Mouse (Mus musculus): Measurements from ENCODE around the gene Snrnp25.
"Not testable (repeated sequence)": the region's sequence is repeated elsewhere in the genome, so short reads cannot be mapped to it uniquely, and the experiment has no call there.

The Snrnp25 gene

DNA sequence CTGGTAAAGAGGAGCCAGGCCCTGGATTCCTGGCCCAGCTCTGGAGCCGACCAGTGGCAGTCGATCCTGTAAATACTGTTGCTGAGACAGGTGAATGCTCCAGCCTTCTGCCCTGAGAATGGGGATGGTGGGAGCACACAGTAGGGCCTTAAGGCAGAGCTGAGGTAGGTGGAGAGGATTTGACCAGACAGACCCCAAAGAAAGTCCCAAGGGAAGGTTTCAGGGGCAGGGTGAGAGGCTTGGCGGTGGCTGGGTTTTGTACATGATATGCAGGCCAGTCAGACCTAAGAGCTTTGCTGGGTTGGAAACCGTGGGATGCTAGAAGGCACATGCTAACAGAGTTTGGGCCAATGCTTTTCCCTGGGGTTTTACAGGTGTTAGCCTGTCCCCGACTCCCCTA is 10.6 kb upstream of the Snrnp25 start:
- no peak for DNase-seq (ENCODE audit: low read depth)

DNA sequence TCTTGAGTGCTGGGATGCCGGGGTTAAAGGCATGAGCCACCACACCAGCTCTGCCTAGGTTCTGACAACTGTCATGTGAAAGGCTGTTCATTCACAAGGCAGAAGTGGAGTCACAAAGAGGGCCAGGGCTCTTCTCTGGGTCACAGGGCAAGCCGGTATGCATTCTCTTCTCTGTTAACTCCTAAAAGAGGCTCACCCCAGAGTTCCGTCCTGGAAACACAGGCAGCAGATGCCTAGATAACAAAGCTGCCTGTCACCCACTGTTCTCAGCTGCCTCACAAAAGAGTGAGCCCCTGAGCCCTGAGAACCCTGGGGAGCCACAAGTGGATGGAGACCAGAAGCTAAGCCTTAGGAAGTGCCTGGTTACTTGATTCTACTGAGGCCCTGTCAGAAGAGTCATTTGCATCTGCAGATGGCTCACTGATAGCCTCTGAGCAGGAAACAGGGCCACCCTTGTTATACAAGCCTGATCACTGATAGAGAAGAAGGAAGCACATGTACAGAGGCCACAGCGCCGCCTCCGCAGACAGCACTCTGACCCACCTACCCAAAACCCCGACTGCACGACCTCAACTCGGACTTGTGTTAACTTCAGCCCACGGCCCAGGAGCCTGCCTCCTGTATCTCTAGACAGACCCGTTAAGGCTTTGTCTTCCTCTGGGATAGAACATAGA is 9.2 kb upstream of the Snrnp25 start:
- no peak for DNase-seq (ENCODE audit: low read depth)

DNA sequence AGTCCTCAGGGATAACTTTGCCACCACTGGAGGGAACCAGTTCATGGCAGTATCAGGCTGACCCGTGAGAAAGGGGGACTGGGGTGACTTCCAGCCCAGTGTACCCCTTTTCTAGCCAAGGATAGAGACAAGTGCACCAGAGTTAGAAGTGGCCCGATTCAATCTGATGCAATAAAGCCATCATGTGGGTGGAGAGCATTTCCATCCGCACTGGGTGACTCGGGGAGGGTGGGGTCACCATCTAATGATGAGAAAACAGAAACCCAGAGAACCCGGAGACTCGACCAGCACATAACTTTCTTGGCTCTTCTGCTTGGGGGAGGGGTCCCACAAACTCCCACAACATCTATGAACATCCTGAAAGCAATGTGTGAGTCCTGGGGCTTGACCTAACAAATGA is 8.5 kb upstream of the Snrnp25 start:
- DNase-seq (ENCODE audit: low read depth) = no peak

DNA sequence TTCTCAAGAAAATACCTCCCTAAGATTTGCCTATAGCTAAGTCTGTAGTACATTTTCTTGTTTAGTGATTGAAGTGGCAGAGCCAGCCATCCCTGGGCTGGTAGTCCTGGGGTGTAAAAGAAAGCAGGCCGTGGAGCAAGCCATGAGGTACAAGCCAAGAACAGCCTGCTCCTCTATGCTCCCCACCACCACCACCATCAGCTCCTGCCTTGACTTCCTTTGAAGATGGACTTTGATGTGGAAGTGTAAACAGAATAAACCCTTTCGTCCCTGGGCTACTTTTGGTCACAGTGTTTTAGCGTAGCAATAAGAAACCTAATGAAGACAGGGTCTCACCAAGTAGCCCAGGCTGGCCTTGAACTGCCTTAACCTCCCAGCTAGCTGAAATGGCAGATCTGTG is 7.4 kb upstream of the Snrnp25 start:
- no peak for DNase-seq (ENCODE audit: low read depth)

DNA sequence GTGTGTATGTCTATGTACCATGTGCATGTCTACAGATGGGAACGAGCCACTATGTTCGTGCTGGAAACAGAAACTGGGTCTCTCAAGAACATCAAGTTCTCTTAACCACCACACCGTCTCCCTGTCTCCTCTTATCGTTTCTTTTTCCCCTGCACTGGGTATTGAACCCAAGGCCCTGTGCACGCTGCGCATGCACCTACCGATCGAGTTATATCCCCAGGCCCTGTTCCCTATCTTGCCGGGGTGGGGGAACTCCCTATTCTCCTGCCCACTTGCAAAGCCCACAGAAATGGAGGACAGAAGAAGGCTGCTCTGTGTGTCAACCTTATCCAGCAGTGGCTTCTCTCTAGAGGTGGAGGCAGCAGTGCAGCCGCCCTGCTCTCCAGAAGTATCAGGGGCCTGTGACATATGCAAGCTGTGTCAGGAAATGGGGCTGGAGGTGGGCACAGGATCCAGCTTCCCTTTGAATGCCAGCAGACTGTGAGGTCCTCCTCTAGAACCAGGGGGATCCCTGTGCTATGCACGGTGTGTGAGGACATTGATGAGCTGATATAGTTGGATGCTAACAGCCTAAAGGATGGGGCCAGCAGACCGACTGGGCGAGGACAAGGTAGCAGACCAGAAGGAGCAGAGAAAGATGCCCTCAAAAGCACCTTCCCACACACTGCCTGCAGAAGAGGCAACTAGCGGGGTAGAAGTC is 6.8 kb upstream of the Snrnp25 start:
- no peak for DNase-seq (ENCODE audit: low read depth)

DNA sequence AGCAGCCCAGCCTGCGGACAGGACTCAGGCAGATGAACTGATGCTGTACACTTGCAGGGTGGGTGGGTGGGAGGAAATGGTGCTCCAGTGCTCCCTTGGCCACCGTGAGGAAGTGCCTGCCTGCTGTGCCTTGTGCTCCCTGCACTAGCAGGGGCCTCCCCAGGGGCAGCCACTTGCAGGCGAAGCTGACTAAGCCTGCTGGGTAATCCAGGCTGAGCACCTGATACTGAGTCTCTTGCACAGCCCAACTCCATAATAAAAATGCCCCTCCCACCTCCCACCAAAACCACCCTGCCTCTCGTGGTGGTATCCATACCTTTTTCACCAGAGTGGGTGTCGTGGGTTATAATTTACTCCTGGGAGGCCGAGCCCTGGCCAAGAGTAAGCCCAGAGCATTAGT is 6.0 kb upstream of the Snrnp25 start:
- no peak for DNase-seq (ENCODE audit: low read depth)

DNA sequence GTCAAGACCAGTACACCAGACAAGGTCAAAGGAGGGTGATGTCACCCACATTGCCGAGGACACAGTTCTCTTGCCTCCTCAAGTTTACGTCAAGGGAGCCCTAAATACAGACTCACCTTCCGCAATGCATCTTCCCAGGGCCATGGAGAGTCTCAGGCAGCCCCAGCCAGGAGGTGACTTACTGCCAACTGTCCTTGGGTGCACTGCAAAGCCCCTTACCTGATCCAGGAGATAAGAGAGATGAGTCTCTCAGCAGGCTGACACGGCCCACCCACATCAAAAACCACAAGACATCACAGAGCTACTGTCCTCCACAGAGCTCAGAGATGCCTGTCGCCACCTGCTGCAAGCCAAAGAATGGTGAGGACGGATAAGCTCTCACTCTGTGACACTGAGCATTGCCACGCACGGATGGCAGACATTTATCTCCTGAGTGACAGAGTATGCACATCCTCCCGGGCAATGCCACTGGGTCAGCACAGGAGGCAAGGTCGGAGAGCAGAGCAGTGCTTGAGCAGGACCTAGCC is 5.1 kb upstream of the Snrnp25 start, which contains the start of gene Il9r:
Il9r (minus strand) TSS at position 205 of the 527 bp plus-strand sequence.
- DNase-seq (ENCODE audit: low read depth) = no peak

DNA sequence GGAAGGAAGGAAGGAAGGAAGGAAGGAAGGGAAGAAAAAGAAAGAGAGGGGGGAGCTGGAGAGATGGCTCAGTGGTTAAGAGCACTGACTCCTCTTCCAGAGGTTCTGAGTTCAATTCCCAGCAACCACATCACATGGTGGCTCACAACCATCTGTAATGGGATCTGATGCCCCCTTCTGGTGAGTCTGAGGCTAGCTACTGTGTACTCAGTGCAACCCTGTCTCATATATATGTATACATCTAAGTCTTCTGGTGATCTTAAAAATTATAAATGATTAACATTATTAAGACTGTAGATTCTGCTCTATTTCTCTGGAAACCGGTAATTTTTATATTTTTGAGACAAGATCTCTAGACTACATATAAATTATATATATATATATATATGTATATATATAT is 4.2 kb upstream of the Snrnp25 start:
- DNase-seq (ENCODE audit: low read depth) = not testable (repeated sequence)

DNA sequence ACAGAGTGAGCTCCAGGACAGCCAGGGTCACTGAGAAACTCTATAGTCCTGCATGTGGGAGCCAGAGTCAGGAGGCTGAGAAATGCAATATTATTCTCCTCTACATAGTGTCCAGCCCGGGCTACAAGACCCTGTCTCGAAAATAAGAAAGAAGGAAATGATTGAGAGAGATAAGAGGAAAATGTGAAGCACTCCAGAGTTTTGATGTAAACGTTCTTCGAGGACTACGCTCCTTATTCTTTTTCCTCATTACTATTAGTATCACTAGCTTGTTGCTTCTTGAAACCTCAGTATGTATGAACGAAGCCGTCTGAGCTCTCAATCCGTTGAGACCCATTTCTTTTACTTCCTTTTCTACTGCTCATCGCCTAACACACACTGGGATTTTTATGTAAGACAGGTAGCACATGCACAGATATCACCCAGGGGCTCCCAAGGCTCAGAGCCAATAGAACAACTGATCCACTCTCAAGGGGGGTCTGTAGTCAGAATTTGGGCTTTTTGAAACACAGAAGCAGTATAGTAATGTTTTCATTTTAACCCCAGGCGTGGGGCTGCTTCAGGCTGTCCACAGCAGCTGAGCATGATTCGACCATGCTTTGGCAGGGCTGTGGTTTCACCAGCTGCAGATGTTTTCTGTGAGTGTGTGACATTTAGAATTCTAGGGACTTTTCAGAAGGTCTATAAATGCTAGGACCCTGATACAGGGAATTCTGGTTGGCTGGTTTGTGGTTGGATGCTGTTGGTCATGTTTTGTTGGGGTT is 3.1 kb upstream of the Snrnp25 start:
- no peak for DNase-seq (ENCODE audit: low read depth)

DNA sequence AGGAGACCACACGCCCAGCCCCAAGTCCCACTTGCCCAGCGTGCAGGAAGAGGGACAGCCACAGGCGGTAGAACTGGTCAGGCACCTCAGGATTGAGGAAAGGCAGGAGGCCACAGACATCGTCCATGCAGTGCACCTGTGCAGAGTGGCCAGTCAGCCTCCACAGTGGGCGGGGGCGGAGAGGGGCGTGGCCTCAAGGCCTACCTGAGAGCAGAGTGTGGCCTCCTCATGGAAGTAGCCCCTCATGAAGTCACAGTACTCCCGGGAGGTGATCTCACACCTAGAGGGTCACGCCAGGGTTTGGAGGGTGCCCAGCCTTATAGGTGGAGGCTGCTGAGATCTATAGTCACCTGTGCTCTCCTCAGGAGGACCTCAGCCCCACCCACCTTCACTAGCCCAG is 5.4 kb downstream of the Snrnp25 start:
- DNase-seq (ENCODE audit: low read depth) = no peak

DNA sequence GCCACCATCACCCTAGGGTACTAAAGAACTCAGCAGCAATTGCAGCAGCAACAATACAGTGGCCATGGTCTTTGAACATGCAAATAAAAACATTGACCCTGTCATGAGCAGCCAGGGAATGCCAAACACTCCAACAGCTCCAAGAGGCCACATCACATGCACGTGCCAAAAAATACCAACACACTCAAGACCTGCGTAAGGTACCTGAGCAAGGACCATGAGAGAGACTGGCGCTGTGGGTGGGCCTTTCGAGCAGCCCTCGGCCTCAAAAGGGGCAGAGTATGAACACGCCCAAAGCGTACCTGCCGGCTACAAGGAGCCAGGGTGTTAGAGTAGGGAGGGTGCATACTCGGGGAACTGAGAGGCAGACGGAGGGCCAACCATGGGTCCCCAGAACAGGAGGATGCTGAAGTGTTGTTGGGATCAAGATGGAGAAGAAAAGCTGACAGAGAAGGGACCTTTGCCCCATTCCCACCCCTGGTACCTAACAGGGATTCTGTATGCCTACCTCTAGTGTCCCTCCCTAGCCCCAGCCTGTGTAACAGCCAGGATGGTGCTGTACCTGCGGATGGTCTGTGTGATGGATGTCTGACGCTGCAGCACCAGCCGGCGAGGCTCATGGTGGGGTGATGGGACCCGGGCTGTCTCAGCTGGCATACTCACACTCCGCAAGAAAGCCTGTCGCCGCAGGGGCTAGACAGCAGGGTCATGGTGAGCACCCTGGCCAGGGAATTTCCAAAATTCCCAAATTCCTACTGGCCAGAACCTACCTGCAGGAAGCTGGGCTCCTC is 10.4 kb downstream of the Snrnp25 start:
- DNase-seq (ENCODE audit: low read depth) = no peak

DNA sequence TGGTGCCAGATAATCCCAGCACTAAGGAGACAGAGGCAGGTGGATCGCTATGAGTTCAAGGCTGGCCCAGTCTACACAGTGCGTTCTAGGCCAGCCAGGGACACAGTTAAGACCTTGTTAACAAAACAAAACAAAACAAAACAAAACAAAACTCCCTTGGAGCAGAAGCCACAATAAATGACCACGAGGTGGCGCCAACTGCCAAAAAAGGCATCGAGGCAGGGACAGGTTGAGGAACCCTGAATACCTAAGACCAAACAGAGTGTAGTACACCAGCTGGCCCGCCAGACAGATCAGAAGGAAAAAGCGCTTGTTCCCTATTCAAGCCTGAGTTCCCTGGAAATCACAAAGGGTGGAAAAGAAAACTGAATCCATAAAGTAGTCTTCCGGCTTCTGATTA is 11.6 kb downstream of the Snrnp25 start:
- peak; percentile 79 for DNase-seq (ENCODE audit: low read depth)

DNA sequence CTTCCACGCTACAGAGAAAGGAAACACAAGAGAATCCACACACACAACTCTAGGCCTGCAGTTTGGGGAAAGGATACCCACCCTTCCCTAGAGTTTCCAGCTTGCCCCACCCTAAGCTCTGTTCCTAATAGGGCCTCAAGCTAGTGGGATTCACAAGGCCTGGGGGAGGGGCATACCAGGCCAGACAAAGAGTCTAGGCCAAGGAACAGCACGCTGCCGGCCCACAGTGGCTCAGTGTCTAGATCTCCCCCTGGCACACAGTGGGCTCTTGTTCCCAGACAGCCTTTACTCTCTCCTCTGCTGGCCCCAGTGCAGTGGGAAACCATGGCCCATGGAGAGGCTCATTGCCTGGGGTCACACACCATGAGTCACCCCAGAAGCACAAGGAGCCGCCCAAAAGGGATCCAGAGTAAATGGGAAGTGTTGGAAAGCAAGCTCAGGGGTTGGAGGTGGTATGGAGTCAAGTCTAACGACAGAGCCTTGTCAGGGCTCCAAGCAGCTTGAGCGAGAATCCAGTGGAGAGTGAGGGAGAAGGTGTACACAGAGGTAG is 13.4 kb downstream of the Snrnp25 start:
- peak; percentile 63 for DNase-seq (ENCODE audit: low read depth)

DNA sequence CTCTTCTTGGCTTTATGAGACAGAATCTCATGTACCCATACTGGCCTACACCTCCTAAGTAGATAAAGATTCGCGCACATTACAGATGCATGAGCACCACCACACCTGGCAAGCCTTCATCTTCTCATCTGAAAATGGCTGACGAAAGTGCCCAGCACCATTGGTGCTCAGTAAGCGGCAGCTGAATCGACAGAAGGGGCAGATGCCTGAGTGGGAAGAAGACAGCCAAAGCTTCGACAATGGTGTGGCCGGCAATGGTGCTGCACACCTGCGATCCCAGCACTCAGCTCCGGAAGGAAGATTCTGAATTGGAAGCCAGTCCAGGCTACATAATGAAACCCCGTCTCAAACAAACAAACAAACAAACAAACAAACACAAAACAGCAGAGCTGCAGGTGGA is 14.1 kb downstream of the Snrnp25 start:
- DNase-seq (ENCODE audit: low read depth) = no peak

DNA sequence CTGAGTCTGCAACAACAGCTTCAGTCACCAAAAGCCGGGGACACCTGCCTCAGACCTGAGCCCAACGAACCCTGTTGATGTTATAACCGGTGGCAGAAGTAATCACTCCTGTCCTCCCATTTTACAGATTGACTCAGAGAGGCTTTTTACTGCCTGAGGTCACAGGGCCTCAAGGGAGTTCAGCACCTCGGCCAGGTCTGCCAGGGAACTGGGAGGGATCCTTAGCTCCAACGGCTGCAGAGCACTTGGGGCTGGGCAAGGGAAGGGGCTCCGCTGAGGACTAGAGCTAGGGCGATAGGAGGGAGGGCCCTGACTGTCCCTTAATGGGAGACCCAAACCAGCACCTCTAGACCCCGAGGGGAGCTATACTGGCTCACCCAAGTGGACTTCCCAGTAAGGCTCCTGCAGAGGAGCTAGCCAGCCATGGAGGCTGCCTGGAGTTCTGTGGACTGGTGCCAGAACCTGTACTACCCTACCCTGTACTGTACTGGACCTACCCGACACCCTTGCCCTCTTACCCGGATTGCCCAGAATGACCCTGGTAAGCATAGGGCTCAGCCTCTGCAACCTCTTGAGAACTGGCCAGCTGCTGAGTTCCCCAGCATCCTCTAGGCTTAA is 15.5 kb downstream of the Snrnp25 start:
- peak; percentile 65 for DNase-seq (ENCODE audit: low read depth)

DNA sequence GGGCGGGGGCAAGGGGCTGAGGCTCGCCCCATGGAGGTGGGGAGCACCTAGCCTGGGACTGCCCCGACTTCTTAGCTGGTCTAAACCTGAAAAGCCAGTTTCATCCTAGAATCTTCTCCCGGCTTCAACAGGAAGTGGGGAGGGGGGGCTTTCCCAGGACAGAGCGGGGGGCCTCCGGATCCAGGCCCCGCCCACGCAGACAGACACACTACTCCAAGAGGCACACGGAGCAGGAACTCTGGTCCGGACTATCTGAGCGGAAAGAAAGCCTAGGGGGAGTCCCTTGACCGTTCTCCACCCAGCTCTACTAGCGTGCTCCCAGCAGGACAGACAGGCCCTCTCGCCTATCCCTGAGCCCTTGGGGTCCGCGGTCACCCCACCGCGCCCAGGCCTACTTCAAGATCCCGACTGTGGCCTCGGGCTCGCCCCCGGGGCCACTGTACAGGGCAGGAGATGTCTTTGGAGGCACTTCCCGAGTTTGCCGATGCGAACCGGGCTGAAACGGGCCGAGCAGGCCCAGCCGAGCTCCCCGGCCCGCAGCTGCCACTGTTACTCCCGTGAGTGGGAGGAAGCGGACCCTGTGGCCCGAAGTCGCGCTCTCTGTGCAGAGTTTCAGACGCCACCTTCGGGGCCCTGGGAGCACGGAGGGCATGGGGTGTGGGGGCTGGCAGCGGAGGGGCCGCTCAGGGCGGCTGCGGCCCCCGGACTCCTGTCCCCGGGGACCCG is 16.2 kb downstream of the Snrnp25 start:
- peak; percentile 83 for DNase-seq (ENCODE audit: low read depth)

DNA sequence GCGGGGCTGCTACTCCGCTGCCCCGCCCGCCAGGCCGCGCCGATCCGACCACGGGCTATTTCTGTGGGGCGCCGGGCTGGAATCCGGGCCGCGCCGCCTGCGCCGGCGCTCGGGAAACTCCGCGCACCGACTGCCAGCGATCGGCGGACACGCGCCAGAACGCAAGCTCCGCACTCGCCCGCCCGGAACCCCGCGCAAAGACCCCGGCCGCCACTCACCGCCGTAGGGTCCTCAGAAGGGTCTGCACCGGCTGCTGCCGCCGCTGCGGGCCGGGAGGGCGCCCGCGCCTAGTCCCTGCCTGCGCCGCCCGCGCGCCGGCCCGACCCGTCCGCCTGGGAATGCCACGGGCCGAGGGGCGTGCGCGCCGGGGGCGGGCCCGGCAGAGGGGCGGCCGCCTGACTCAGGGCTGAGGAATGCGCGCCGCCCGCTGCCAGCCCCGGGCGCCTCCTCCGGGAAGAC is 16.8 kb downstream of the Snrnp25 start, which contains the start of gene Rhbdf1:
Rhbdf1 (minus strand) TSS at position 350 of the 459 bp plus-strand sequence.
- DNase-seq (ENCODE audit: low read depth) = peak; percentile 84

DNA sequence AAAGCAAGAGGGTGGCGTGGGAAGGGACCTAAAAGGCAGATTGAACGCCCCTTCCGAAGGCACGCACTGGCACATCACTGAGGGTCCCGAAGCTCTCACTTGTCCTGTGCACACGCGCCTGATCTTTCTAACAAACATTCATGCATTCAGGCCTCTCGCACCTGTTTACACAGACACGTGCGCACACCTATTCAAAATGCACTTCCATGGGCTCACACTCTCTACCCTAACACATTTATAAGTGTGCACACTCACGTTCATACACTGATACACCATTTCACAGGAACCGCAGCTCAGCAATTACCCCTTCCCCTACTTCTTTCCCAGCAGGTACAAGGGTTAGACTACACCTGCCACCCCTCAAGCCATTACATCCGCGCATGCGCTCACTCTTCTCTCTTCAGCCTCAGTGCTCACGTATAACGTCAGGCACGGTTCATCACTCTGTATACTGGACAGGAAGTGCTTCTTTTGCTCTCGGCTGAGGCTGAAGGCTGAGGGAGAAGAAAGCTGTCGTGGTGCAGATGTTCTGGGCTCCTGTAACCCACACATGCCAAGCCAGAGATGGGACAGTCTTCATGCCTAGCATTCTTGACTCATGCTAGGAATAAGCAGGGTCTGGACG is 17.5 kb downstream of the Snrnp25 start:
- DNase-seq (ENCODE audit: low read depth) = peak; percentile 36

DNA sequence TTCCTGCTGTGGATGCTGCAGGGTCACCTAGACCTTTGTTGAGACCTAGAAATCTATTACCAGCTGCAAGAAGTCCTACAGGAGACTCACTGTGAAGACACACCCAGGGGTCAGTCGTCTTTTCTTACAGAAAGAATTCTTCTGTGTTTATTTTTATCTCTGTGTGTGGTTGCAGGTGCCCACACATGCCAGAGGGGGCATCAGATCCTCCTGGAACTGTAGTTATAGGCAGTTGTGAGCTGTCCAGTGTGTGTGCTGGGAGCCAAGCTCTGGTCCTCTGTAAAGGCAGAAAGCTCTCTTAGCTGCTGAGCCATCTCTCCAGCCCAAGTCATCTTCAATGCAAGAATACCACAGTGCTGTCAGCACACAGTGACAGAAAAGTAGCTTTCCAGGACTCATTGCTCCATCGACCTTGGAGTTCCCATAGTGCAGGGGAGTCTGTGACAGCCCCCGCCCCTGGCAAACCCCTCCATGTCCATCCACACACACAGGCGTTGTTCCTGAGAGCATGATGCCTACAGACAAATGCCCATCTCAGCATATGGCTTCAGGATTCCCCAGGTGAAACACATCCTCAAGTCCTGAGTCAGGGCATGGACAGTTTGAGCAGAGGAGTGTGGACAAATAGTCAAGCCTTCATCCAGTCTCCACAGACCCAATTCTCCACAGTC is 18.2 kb downstream of the Snrnp25 start:
- peak; percentile 32 for DNase-seq (ENCODE audit: low read depth)

All from NIH3T3 (cell line).